Mouse (Mus musculus): ENCODE measurements around the gene Map1s.

DNA sequence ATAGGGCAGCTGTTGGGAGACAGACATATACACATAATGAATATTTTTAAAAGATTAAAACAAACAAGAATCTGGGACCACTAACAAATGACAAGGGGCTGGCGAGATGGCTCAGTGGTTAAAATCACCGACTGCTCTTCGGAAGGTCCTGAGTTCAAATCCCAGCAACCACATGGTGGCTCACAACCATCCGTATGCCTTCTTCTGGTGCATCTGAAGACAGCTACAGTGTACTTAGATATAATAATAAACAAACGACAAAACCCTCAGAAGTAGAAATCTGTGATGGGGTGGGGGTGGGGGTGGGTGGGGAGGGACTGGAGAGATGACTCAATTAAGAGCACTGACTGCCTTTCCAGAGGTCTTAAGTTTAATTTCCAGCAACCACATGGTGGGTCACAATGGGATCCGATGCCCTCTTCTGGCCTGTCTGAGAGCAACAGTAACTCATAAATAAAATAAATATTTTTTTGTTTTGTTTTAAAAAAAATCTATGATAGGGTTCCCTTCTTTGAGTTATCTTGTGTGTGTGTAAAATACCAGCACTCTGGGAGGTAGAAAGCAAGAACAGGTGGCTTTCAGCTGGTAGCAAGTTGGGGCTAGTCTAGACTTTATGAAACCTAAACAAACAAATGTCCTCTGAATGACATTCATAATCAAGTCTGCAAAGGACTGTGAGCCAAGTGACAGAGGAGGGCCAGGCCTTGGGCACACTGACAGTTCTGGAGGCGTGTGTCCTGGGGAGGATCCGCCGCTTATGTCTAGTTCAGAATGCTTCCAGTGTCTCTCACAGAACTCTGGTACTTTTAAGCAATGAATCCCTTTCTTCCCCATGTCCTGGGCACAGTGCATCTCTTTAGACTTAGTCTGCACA is 14.6 kb downstream of the Map1s start:
- TF ChIP-seq POLR2A (IDR thresholded peaks at IDR 0.05; ENCODE audit: borderline replicate concordance, extremely low read depth, low read depth, low read length) = no peak
- TF ChIP-seq CTCF (IDR thresholded peaks at IDR 0.05; ENCODE audit: insufficient read depth, low read length) = no peak

Data from lung, adult 2 months (tissue).